Comparison of ENCODE assay signal across 9 mouse cellular contexts in genomic region chr16:86302451-86303145, GRCm38 (mm10).
DNase-seq lines count a peak whose midpoint lies in the region; ATAC-seq and TF ChIP-seq lines count a peak whose summit lies in the region.
"Had no signal": no experiment of that assay in that cellular context is flagged by ENCODE, and none has a peak within 500 bp of the region (broad histone marks: within the 10 kb centered on the region; RNA-seq: fewer than 3 reads in every experiment).

No protein-coding gene starts in this region.

- intact Hi-C loops in heart, postnatal 36 days (cut with DNase I): loop anchor here (2.0 to 5.0 kb wide), 8 partner anchors 55 to 945 kb away; no protein-coding TSS in a partner anchor

- H3K36me3 ChIP-seq in lung, postnatal 0 days (ENCODE audit: insufficient read depth, low read length): no peaks in the 10 kb centered on the region

- no peak for ATAC-seq in lung, postnatal 0 days

- DNase-seq in heart, adult 8-10 months (ENCODE audit: low spot score): peak; percentile 24
- DNase-seq in heart, postnatal 36 days: no peak
- peak; percentile 68 for DNase-seq in lung, postnatal 0 days (ENCODE audit: low spot score)
- no peak for DNase-seq in lung, postnatal 4 days
- DNase-seq in brain, adult 2 months (ENCODE audit: low read depth, low spot score): peak; percentile 33
- DNase-seq in retina, embryonic 14.5 days (ENCODE audit: low spot score): peak; percentile 72
- DNase-seq in gastrocnemius, adult 8-10 months (ENCODE audit: low spot score in 2 of 2): no peak
- no peak for DNase-seq in ovary, adult 18-20 months (ENCODE audit: low spot score)
- DNase-seq: cerebellum, adult 18-20 months had no signal

- H3K9ac ChIP-seq in lung, postnatal 0 days (replicated peaks; ENCODE audit: low read depth): no peak overlapping the region

- no peak overlapping the region for H3K27ac ChIP-seq in lung, postnatal 0 days (ENCODE audit: low read length)

- no peak overlapping the region for H3K4me2 ChIP-seq in lung, postnatal 0 days (replicated peaks; ENCODE audit: low read depth, low read length)

- WGBS in lung, postnatal 0 days: 51% methylated on average over 3 of the region's 3 CpGs

- H3K9me3 ChIP-seq in lung, postnatal 0 days (ENCODE audit: low read length): no peaks in the 10 kb centered on the region

- H3K4me1 ChIP-seq in lung, postnatal 0 days (ENCODE audit: insufficient read depth, low read depth, low read length): no peaks in the 10 kb centered on the region

- H3K27me3 ChIP-seq in lung, postnatal 0 days (replicated peaks; ENCODE audit: insufficient read depth, low read length): no peaks in the 10 kb centered on the region

- TF ChIP-seq CTCF in lung, postnatal 0 days (IDR thresholded peaks at IDR 0.05): peak; percentile 70

- no peak overlapping the region for H3K4me3 ChIP-seq in lung, postnatal 0 days (ENCODE audit: low read depth, low read length)

- no peak for TF ChIP-seq EP300 in lung, postnatal 0 days (IDR thresholded peaks at IDR 0.05)

Comparison
In these comparisons a context has a peak if more than half of its experiments do, and no peak if none do; other contexts are left out.
1. DNase-seq: peak in heart, adult 8-10 months (single experiment), lung, postnatal 0 days (single experiment), brain, adult 2 months (single experiment) and retina, embryonic 14.5 days (single experiment); none in heart, postnatal 36 days (0 of 2), lung, postnatal 4 days (0 of 2), gastrocnemius, adult 8-10 months (0 of 2) and ovary, adult 18-20 months (single experiment).